Mouse (Mus musculus) adipocyte (in vitro differentiated cells): ENCODE results near the gene Was.
"Not testable (repeated sequence)": the region's sequence is repeated elsewhere in the genome, so short reads cannot be mapped to it uniquely, and the experiment has no call there.

ENCODE experiments used
- DNase-seq: peaks from one replicate; pipeline ENCODE4 v3.0.0-alpha.2; 2016; ENCODE audit warnings: low spot score

Was gene

DNA sequence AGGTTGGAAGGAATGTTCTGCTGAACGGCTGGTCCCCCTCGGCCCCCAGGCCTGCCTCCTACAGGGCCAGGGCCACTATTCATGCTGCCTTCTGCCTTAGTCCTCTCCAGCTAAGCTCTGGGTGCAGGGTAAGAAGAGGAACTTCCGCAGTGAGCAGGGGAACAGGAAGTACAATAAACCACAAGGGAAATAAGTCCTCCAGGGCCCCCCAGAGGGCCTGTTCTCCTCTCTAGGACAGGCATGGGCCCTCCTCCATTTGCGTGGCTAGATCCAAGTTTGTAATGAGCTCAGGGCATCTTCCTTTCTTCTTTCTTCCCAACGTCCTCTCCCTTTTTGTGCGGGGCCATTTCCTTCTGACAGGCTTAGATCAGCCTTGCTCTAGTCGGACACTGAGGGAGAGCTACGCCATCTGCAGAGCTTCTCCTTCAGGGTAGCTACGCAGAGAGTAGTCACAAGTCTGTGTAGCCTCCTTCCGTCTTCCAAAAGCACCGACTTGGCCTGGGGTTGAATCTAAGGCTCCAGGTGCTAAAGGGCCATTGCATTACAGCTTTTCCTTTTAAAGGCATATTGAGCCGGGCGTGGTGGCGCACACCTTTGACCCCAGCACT, at the start of gene Was:
Was (minus strand) TSS at position 153 of the 608 bp plus-strand sequence.
- no peak for DNase-seq

DNA sequence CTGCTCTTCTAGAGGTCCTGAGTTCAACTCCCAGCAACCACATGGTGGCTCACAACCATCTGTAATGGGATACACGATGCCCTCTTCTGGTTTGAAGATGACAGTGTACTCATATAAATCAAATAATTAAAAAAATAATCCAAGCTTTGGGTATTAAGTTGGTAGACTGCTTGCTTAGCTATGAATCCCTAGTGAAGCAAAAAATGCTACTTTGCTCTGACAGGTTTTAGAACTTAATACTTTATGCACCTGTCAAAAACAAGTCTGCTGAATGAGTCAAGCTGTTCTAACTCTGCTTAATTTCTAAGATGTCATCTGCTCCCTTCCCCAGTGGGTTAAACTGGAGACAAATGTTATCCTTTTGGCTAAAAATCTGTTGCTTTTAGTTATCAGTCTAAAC, 49.2 kb upstream of the Was start:
- DNase-seq = no peak

DNA sequence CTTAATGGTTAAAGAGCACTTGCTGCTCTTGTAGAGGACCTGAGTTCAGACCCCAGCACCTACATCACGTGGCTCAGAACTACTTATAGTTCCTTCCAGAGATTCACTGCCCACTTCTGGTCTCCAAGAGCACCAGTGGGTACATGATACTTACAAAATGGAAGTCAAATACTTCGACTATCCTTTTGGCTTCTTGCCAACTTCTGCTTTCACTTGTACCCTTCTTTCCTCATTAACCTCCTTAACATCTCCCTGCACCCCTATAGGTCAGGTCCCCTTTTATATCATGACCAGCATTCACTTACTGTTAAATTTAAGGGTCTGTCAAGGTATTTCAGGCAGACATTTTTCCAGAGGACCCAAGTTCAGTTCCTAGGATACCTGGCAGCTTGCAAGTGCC, 45.6 kb upstream of the Was start:
- DNase-seq = no peak

DNA sequence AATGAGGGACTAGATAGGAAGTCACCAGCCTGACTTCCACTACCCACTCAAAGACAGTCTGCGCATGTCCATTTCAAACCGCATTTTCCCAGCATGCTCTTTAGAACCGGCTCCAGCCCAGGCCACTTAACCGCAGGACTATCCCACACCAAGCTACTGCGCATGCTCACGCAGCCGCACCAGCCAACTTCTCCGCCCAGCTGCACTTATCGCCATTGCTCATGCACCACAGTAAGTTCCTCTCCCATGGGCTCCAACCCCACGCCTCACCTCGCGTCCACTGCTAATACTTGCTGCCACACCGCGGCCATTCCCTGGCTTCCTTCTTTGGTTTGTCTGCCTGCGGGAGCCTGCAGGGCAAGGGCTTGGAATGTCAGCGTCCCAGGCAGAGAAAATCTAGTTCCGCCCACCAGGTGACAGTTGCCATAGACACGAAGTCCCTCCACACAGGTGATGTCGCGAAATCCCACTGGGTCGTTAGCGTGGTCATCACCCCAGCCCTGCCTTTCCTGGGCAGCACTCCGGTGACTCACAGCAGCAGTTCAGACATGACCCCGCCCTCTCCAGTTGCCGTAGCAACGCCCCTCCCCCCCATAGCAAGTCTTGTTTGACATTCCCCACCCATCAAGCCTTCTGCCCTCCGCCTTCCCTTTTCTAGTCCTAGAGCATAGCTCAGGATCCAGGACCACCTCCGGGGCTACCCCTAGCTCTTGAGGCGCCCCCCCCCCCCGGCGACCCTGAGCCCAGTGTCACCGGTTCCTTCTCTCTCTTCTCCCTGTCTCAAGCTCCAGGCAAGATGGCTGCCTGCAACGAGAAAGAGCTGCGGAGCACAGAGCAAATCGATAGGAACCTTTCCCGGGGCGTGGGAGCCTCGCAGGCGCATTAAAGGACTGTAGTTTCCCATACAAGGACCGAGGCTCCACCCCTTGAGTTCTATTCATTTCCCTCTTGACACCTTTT, 42.0 kb upstream of the Was start, which contains the start of gene Wdr13:
Wdr13 (minus strand) TSS at position 876 of the 960 bp plus-strand sequence.
- DNase-seq = peak; percentile 94

DNA sequence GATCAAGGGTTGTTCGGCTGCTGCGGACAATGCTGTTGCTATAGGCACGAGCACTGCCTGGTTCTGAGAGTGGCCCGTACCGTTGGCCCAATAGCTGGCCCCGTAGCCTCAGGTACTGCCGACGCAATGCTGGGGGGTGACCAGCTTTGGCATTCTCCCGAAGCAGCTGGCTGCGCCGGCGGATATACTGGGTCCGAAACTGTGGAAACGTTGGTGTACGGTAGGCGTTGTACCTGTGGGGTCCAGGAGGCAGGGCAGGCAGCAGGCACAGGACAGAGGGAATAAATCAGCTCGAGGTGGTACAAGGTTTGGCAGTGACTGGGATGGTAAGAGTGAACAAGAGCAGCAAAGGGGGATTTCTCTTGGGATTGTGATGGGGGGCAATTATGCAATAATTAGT, 41.1 kb upstream of the Was start:
- no peak for DNase-seq

DNA sequence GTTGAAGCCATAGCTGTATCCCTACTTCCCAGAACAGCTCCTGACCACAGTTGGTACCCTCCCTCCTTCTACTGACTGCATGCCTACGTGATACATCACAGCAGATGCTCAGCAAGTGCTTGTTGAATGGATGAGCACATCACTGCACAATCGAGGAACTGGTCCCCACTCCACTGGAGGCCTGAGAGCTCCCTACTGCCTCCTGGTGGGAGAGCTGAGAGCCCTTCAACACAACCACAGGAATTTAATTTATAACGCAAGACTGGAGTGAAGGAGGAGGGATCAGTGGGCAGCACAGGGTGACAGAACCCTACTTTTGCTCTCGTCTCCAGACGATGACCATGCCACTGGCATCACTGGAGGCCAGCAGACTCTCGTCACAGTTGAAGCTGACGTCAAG, 34.9 kb upstream of the Was start:
- no peak for DNase-seq

DNA sequence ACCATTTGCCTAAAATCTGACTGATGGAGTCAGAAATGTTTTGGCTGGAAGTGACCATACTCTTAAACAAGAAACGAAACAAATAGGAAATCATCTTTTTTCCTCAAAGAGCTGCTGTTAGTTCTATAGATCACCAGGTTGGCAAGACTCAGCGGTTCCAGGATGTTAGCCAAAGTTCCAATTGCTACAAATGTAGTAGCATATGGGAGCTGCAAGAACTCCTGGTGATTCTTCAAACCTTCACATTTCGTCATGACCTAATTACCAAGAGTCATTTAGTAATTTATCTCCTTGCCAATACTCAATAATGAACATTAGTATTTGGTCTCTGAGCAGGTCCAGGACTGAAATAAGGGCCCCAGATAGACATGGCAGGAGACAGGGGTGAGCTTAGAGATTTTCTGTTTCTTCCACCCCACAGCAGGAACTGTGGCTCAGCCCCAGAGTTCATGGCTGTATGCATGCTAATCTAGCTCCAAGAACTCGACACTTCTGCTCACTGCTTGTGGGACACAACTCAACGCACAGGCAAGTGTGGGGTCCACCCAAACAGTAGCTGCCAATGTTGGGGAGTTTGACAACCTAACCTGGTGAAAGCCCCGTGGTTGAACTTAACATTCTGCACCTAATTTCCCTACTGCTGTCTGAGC, 33.6 kb upstream of the Was start:
- DNase-seq = no peak

DNA sequence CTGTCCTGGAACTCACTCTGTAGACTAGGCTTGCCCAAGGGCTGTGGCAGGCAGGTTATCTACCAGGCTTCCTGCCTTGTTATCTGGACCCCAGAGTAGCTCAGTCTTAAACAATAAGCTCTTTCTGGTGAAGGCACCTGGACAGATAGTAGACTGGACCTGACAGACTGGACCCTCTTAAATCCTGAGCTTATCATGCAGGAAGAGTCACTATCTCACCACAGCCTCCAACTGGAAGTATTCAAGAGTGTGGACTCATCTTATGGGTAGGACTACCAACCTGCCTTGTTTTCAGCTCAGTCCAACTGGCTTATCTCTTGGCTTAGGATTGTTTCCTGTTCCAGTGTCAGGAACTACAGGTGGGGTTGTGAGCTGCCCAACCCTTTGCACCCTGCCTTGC, 27.0 kb upstream of the Was start:
- DNase-seq = no peak

DNA sequence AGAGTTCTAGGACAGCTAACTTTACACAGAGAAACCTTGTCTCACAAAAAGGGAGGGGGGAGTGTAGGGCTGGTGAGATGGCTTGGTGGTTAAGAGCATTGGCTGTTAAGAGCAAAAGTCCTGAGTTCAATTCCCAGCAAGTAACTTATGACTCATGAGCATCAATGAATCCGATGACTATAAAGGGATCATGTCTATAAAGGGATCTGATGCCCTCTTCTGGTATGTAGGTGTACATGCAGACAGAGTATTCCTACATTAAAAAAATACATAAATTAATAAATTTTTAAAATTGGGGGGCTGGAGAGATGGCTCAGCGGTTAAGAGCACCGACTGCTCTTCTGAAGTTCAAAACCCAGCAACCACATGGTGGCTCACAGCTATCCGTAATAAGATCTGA, 25.0 kb upstream of the Was start:
- DNase-seq = peak; percentile 14

DNA sequence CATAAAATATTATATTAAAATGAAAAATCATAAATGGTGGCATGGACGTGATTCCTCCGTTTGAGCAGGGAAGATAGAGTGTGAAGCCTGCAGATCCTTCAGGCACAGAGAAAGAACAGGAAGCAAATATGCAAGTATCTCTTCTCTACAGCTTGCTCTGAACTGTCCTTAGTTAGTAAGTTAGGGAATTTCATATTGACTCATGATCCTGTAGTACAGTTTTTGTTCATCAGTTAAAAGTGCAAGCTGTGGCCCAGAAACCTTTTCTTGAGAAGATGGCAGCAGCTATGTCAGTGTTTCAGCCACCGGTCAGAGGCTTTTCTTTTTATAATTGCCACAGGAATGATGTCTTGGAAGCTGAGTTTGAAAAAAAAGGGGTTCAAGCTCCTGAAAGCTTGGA, 14.7 kb upstream of the Was start:
- no peak for DNase-seq

DNA sequence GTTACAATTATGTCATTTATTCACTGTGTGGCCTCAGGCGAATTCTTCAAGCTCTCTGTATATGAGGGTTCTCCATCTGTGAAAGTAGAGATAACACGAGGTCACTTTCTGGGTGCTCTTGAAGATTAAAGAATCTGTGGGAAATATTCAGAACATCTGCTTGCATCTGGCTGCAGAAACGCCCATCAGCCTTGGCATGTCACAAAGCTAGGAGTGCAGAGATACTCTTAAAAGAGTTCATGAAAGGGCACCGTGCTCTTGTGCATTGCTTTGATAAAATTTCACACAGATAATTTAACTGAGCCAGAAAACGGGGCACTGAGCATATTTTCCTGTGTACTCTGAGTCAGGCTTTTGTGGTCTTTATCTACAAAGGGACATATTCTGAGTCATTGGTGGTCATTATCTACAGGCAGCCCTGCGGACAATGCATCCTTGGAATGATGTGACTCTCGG, 11.9 kb upstream of the Was start:
- DNase-seq = no peak

DNA sequence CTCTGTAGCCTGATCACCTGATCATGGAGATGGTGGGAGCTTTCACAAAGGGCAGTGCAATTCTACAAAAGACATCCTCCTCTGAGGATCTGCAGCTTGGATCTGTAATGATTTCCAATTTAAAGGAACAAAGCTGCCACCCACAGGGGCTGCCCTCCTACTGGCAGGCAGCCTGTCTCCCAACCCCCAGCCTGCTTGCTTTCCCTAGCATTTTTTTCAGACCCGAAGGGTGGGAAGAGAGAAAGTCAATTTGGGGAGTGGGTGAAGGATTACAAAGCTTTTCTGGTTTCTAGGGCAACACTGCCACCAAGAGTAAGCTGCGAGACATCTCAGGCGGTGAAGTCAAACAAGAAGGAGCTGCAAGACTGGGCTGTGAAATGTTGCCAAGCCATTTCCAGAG, 10.7 kb upstream of the Was start:
- DNase-seq = peak; percentile 62

DNA sequence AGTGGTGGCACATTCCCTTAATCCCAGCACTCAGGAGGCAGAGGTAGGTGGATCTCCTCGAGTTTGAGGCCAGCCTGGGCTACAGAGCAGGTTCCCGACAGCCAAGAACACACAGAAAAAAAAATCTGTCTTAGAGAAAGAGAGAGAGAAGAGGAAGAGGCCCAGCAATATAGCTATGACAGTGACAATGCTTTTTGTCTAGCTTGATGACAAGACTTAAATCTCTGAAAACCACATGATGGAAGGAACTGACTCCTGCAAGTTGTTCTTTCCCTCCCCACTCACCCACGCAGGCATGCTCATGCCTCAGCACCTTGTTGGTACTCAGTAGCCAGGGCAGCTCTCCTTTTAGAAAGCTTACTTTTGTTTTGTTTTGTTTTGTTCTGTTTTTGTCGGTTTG, 9.1 kb upstream of the Was start:
- no peak for DNase-seq

DNA sequence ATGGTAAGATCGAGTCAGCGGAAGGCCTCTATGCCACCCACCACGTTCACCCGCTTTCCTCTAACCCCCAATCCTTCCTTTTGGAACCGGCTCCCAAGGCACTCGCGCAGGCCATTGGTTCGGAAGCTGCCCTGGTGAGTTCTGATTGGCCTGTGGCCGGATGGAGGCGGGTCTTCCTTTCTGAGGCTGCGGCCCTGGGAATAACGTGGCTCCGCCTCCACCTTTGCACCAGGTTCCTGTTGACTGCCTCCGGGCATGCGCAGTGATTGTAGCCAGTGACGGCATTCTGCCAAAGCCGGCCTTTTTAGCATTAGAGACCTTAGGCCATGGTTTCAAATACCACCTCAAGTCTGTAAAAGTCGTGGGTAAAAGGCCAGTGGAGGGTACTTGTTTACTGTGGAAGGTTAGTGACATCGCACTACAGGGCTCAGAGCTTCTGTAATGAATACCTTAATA, 6.5 kb upstream of the Was start:
- peak; percentile 99 for DNase-seq

DNA sequence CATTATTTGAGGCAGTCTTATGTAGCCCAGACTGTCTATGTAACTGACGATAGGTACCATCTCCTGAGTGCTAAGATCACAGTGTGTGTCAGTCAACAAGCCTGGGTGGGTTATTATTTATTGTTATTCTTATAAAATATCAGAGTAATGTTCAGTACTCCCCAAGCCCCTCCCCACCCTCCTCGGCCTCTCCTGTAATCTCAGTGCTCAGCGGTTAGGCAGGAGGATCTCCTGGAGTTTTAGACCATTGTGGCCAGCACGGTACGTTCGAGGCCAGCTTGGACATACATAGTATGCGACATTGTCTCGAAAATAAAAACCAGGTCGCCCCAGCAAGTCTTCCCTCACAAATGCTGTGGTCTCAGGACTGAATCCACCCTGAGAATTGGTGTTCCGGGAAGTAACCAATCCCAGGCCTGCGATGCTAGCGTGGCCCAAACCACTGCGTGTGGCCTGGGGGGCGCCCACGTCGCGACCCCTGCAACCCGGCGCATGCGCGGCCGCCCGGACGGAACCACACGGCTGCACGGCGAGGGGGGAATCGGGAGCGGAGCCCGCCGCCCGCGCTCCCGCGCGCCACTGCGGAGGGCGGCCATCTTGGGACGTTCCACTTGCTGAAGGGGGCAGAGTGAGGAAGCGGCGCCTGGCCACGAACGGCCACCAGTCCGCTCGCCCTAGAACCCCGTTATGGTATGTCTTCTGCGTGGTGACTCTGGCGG, 5.9 kb upstream of the Was start:
- not testable (repeated sequence) for DNase-seq

DNA sequence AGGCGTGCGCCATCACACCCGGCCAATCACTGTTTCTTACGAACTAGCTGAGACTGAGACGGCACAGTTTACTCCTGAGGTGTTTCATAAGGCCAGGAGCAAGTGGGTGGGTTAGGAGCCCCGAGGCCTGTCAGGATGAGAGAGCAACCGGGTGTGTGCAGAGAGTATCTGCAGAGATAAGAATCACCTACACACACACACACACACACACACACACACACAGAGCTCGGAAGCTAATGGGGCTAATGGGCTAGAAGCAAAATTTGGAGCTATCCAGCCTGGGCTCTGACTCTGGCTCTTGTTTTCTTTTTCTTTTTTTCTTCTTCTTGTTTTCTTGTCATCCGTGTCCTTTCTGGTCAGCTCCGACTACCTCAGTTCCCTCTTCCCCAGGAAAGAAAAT, 5.2 kb upstream of the Was start:
- no peak for DNase-seq

DNA sequence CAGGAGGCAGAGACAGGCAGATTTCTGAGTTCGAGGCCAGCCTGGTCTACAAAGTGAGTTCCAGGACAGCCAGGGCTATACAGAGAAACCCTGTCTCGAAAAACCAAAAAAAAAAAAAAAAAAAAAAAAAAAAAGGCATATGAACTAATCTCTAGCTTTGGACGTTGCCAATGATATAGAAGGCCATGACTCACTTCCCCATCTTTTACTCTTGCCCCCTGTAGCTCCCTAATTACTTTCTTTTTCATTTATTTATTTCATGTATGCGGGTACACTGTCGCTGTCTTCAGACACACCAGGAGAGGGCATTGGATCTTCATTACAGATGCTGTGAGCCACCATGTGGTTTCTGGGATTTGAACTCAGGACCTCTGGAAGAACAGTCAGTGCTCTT, 653 bp upstream of the Was start:
- not testable (repeated sequence) for DNase-seq

DNA sequence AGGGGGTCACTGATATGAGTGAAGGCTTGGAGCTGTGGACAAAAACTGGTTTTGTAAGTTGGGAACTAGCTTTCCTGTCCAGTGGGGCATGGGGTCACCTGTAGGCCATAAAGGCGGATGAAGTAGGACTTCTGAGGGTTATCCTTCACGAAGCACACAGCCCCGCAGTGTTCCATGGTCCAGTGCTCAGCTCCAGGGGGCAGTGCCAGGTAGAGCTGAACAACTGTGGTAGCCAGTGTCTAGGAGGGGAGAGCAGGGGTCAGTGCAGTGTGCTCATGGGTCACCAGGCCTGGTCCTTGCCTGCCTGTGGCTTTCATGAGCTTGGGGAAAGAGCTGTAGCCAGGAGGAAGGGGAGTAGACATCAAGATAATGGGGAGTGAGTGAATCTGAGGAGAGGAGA, 552 bp downstream of the Was start:
- no peak for DNase-seq

DNA sequence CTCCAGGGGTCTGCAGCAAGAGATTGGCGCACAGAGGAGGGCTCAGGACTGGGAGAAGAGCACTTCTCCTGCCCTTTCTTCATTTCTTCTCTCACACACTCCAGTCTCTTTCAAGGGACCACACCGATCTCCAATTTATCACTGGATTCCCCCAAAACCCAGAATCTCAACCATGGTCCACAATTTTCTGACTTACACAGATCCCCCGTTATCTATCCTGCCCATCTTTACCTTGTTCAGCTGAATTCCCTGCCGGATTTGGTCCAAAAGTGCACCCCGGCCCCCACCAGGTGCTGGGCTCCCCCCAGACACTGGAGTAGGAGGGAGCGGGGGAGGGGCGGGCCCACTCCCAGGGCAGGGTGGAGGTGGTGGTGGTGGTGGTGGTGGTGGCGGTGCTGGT, 4.7 kb downstream of the Was start:
- no peak for DNase-seq

DNA sequence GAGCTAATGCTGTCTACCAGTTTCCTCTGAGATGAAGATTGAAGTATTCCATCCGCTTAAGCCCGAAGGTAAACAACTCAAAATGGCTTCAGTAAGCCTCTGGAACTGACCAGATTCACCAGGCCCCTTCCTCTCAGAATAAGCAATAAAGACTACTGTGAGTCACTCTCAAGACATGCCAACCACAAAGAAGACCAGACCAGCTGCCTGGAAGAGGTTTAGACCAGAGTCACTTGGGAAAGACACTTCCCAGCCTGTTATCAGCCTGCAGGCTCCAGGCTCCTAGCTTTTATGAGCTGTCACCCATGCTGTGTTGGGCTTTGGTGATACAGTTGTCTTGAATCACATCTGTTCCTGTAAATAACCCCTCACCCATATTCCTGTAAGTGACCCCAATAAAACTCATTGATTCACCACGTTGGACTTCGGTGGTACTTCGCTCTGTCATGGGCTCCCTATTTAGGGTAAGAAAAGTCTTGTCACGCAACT, 5.5 kb downstream of the Was start:
- DNase-seq = no peak

DNA sequence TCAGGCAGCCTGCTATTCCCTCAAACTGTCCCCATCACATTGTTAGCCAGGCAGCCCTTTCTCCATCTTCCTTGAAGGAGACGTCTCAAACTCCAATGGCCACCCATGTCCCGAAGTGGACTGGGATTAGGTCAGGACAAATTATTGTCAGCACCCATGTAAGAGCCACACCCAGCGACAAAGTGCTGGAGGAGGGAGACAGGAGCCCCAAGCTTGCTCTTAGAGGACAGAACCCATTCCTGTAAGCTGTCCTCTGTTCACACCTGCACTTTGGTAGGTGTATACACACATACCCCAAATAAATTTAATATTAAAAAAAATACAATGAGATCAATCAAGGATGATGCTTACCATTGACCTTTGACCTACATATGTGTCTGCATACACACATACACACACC, 15.2 kb downstream of the Was start:
- DNase-seq = no peak

DNA sequence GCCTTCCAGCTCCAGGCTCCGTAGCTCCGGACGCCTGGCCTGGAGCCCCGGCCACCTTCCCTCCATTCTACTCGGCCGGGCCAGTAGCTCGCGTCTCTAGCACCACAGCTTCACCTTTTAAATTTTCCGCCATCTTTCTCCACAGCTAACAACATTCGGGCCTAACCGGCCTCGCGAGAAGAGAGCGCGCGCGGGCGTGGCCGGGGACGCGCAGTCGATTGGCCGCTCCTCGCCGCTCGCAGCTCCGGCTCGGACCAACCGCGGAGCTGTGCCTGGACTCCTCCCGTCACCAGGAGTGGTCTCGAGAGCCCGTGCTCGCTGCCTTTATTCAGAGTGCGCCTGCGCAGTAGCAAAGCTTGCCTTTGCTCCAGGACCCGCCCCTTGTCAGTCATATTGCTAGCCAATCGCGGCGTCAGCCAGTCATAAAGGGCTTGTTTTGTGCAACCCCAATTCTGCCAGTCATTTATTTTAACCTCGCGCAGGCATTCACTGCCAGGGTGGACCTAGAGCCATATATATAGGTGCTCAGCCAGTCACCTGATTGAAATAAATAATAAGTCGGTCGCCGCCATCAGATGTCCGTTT, 15.8 kb downstream of the Was start, which contains the start of gene Suv39h1:
Suv39h1 (minus strand) TSS at position 331 of the 585 bp plus-strand sequence.
- peak; percentile 96 for DNase-seq
